Mouse (Mus musculus) hindbrain, embryonic 12.5 days (tissue): ENCODE data around the gene Mypop. TPM values are rescaled to one million over a fixed set of nuclear protein-coding genes. Genes with fewer than 3 reads are reported as not detected.
A peak's percentile ranks its signal among the peaks of the same experiment; 100 is the strongest.

Experiments used
- ATAC-seq: fragments of 200-750 bp; cut with Nextera tagmentation; 2 replicates; pipeline ENCODE4 v1.8.0; 2017; ENCODE audit warnings: moderate TSS enrichment; ENCODE audit not compliant: low FRiP score
- H3K27ac ChIP-seq: fragments of 300-500 bp; sonication (generic); 2 replicates; pipeline ENCODE4 v1.5.1; 2016; ENCODE audit warnings: mild to moderate bottlenecking
- H3K27me3 ChIP-seq: fragments of 300-500 bp; sonication (generic); 2 replicates; pipeline ENCODE4 v1.6.1; 2016; ENCODE audit warnings: mild to moderate bottlenecking
- H3K36me3 ChIP-seq: fragments of 300-500 bp; sonication (generic); 2 replicates; pipeline ENCODE4 v1.6.1; 2016; ENCODE audit warnings: mild to moderate bottlenecking
- H3K4me1 ChIP-seq: fragments of 300-500 bp; sonication (generic); 2 replicates; pipeline ENCODE4 v1.6.1; 2016
- H3K4me2 ChIP-seq: fragments of 300-500 bp; sonication (generic); replicated peaks from 2 replicates; pipeline ENCODE4 v1.6.1; 2016; ENCODE audit warnings: mild to moderate bottlenecking
- H3K4me3 ChIP-seq: fragments of 300-500 bp; sonication (generic); 2 replicates; pipeline ENCODE4 v1.5.1; 2016; ENCODE audit warnings: mild to moderate bottlenecking
- H3K9ac ChIP-seq: fragments of 300-500 bp; sonication (generic); 2 replicates; pipeline ENCODE4 v1.6.1; 2016; ENCODE audit warnings: mild to moderate bottlenecking, moderate library complexity
- H3K9me3 ChIP-seq: fragments of 300-500 bp; sonication (generic); replicated peaks from 2 replicates; pipeline ENCODE4 v1.6.1; 2016; ENCODE audit warnings: mild to moderate bottlenecking
- WGBS: fragments of 180-500 bp; shearing (Covaris S2); methylation state at CpG from one replicate; pipeline ENCODE4 v1.1.7; 2016; 5-methylcytosine and 5-hydroxymethylcytosine counted together
- polyA plus RNA-seq: library from polyadenylated mRNA; unstranded; fragments of >200 nt; fragmentation: Nextera tagmentation; extraction: Ambion mirVana; gene quantifications from 2 replicates; pipeline ENCODE4 v1.2.1, GENCODE M21; 2016

Gene Mypop
- polyA plus RNA-seq, 1 experiment from 2014 or later: 6.9 TPM

- H3K9me3 ChIP-seq: no peaks in the 10 kb centered on the region
- WGBS: 89% methylated on average over 5 of the region's 5 CpGs
Observed at GRCm38 (mm10) chr7:18993036-18993435, 2.0 kb downstream of the Mypop start.

GRCm38 (mm10) chr7:18998835-18999234 lies 7.8 kb downstream of the Mypop start:
- Histone ChIP-seq H3K4me2 (no peak overlapping the region), H3K36me3 (peaks cover 7% of the 10 kb centered on the region), H3K9ac (no peak overlapping the region), H3K4me3 (no peak overlapping the region), H3K4me1 (peaks cover 25% of the 10 kb centered on the region), H3K27ac (0 out of 2 replicates have a peak overlapping the region, but pooled peaks have one; percentile 5), H3K27me3 (no peaks in the 10 kb centered on the region), H3K9me3 (no peaks in the 10 kb centered on the region)
- ATAC-seq: no peak
- 36% methylated on average over 9 of the region's 9 CpGs for WGBS

More at GRCm38 (mm10) chr7:18993036-18993435, 2.0 kb downstream of the Mypop start:
- Histone ChIP-seq H3K4me1 (peaks cover 23% of the 10 kb centered on the region), H3K27ac (no peak overlapping the region), H3K4me3 (peak overlapping the region; percentile 52; the same call in 1 of the 2 replicates), H3K27me3 (peaks cover 19% of the 10 kb centered on the region), H3K9ac (no peak overlapping the region), H3K36me3 (peaks cover 7% of the 10 kb centered on the region), H3K4me2 (peak overlapping the region; percentile 83)
- no peak for ATAC-seq

GRCm38 (mm10) chr7:19000421-19000820 lies 9.4 kb downstream of the Mypop start:
- H3K27me3 ChIP-seq: no peaks in the 10 kb centered on the region
- H3K4me2 ChIP-seq: peak overlapping the region; percentile 52
- 0 out of 2 replicates have a peak overlapping the region, but pooled peaks have one; percentile 12 for H3K27ac ChIP-seq
- peaks cover 35% of the 10 kb centered on the region for H3K4me1 ChIP-seq
- no peaks in the 10 kb centered on the region for H3K9me3 ChIP-seq
- peaks cover 12% of the 10 kb centered on the region for H3K36me3 ChIP-seq
- ATAC-seq: no peak
- H3K9ac ChIP-seq: peak overlapping the region; percentile 66
- H3K4me3 ChIP-seq: peak overlapping the region; percentile 25
- 54% methylated on average over 10 of the region's 10 CpGs for WGBS

GRCm38 (mm10) chr7:19001066-19001806 lies 10.2 kb downstream of the Mypop start:
- Histone ChIP-seq H3K36me3 (peaks cover 17% of the 10 kb centered on the region), H3K4me2 (peak overlapping the region; percentile 52), H3K9ac (peak overlapping the region; percentile 66), H3K27ac (0 out of 2 replicates have a peak overlapping the region, but pooled peaks have one; percentile 12), H3K4me3 (peak overlapping the region; percentile 25), H3K27me3 (no peaks in the 10 kb centered on the region), H3K4me1 (peaks cover 43% of the 10 kb centered on the region), H3K9me3 (no peaks in the 10 kb centered on the region)
- ATAC-seq: no peak
- WGBS: 41% methylated on average over 18 of the region's 18 CpGs

GRCm38 (mm10) chr7:19001807-19002085 lies 10.7 kb downstream of the Mypop start:
- no peaks in the 10 kb centered on the region for H3K9me3 ChIP-seq
- H3K27ac ChIP-seq: no peak overlapping the region
- peaks cover 47% of the 10 kb centered on the region for H3K4me1 ChIP-seq
- no peak overlapping the region for H3K9ac ChIP-seq
- peaks cover 16% of the 10 kb centered on the region for H3K36me3 ChIP-seq
- ATAC-seq: no peak
- H3K4me2 ChIP-seq: no peak overlapping the region
- 81% methylated on average over 3 of the region's 3 CpGs for WGBS
- no peak overlapping the region for H3K4me3 ChIP-seq
- H3K27me3 ChIP-seq: no peaks in the 10 kb centered on the region

- Histone ChIP-seq H3K36me3 (peaks cover 20% of the 10 kb centered on the region), H3K9ac (peak overlapping the region; percentile 63; the same call in 1 of the 2 replicates), H3K4me2 (peak overlapping the region; percentile 63), H3K9me3 (no peaks in the 10 kb centered on the region), H3K27ac (peak overlapping the region; percentile 40), H3K4me3 (peak overlapping the region; percentile 35), H3K27me3 (no peaks in the 10 kb centered on the region), H3K4me1 (peaks cover 50% of the 10 kb centered on the region)
- ATAC-seq: no peak
- WGBS: 50% methylated on average over 4 of the region's 4 CpGs
Observed at GRCm38 (mm10) chr7:19002115-19002514, 11.1 kb downstream of the Mypop start.

- H3K27ac ChIP-seq: peak overlapping the region; percentile 40
- peaks cover 57% of the 10 kb centered on the region for H3K4me1 ChIP-seq
- peak overlapping the region; percentile 63 for H3K9ac ChIP-seq
- H3K36me3 ChIP-seq: peaks cover 23% of the 10 kb centered on the region
- H3K27me3 ChIP-seq: no peaks in the 10 kb centered on the region
- ATAC-seq: peak; percentile 58
- no peaks in the 10 kb centered on the region for H3K9me3 ChIP-seq
- peak overlapping the region; percentile 35 for H3K4me3 ChIP-seq
- H3K4me2 ChIP-seq: peak overlapping the region; percentile 63
- 4% methylated on average over 17 of the region's 17 CpGs for WGBS
Observed at GRCm38 (mm10) chr7:19002848-19003498, 11.9 kb downstream of the Mypop start.

- Histone ChIP-seq H3K36me3 (peaks cover 23% of the 10 kb centered on the region), H3K9ac (peak within 1 kb of the TSS; percentile 95), H3K27ac (peak within 1 kb of the TSS; percentile 95), H3K4me3 (peak within 1 kb of the TSS; percentile 95), H3K4me1 (peaks cover 53% of the 10 kb centered on the region), H3K4me2 (peak within 1 kb of the TSS; percentile 99), H3K9me3 (no peaks in the 10 kb centered on the region), H3K27me3 (no peaks in the 10 kb centered on the region)
- WGBS: under 1% methylated on average over 79 of the region's 90 CpGs
- peak; percentile 64 for ATAC-seq
Observed at GRCm38 (mm10) chr7:19003902-19004630, 13.0 kb downstream of the Mypop start, which contains the start of gene Irf2bp1. TSS of gene Irf2bp1 (plus strand) at chr7:19004044.

- peak overlapping the region; percentile 95 for H3K27ac ChIP-seq
- H3K4me1 ChIP-seq: peaks cover 53% of the 10 kb centered on the region
- 6% methylated on average over 34 of the region's 34 CpGs for WGBS
- peak overlapping the region; percentile 95 for H3K4me3 ChIP-seq
- H3K9ac ChIP-seq: peak overlapping the region; percentile 95
- no peak; the same call in 1 of the 2 replicates for ATAC-seq
- peaks cover 23% of the 10 kb centered on the region for H3K36me3 ChIP-seq
- H3K4me2 ChIP-seq: peak overlapping the region; percentile 99
- no peaks in the 10 kb centered on the region for H3K27me3 ChIP-seq
- H3K9me3 ChIP-seq: no peaks in the 10 kb centered on the region
Observed at GRCm38 (mm10) chr7:19004631-19005079, 13.6 kb downstream of the Mypop start.

GRCm38 (mm10) chr7:19005417-19006121 lies 14.5 kb downstream of the Mypop start:
- Histone ChIP-seq H3K4me3 (peak overlapping the region; percentile 95), H3K4me1 (peaks cover 48% of the 10 kb centered on the region), H3K9ac (peak overlapping the region; percentile 95), H3K36me3 (peaks cover 23% of the 10 kb centered on the region), H3K27me3 (no peaks in the 10 kb centered on the region), H3K9me3 (no peaks in the 10 kb centered on the region), H3K27ac (no peak overlapping the region), H3K4me2 (peak overlapping the region; percentile 99)
- 76% methylated on average over 34 of the region's 34 CpGs for WGBS
- ATAC-seq: no peak

GRCm38 (mm10) chr7:19006476-19006875 lies 15.4 kb downstream of the Mypop start:
- WGBS: 10% methylated on average over 12 of the region's 12 CpGs
- Histone ChIP-seq H3K9ac (no peak overlapping the region), H3K4me1 (peaks cover 39% of the 10 kb centered on the region), H3K36me3 (peaks cover 23% of the 10 kb centered on the region), H3K4me2 (peak overlapping the region; percentile 99), H3K27ac (no peak overlapping the region), H3K9me3 (no peaks in the 10 kb centered on the region), H3K4me3 (no peak overlapping the region; the same call in 1 of the 2 replicates), H3K27me3 (no peaks in the 10 kb centered on the region)
- 0 out of 2 replicates have a peak, but pooled peaks have one; percentile 9 for ATAC-seq
